Mouse (Mus musculus) thymus, adult 2 months (tissue): Measurements from ENCODE around the gene Atraid.

ENCODE experiments used
- CTCF ChIP-seq: fragments of 200-500 bp; IDR thresholded peaks from 2 replicates; pipeline ENCODE4 v1.5.1; 2012; ENCODE audit warnings: mild to moderate bottlenecking, control low read depth, low read length, moderate library complexity, borderline replicate concordance; ENCODE audit not compliant: control insufficient read depth, poor library complexity, insufficient read depth; ENCODE audit errors: extremely low read depth
- POLR2A ChIP-seq: fragments of 200-500 bp; IDR thresholded peaks from 2 replicates; pipeline ENCODE4 v1.6.1; 2012; ENCODE audit warnings: mild to moderate bottlenecking, low read length, control low read depth, moderate library complexity; ENCODE audit not compliant: control insufficient read depth, poor library complexity, insufficient read depth; ENCODE audit errors: extremely low read depth

DNA sequence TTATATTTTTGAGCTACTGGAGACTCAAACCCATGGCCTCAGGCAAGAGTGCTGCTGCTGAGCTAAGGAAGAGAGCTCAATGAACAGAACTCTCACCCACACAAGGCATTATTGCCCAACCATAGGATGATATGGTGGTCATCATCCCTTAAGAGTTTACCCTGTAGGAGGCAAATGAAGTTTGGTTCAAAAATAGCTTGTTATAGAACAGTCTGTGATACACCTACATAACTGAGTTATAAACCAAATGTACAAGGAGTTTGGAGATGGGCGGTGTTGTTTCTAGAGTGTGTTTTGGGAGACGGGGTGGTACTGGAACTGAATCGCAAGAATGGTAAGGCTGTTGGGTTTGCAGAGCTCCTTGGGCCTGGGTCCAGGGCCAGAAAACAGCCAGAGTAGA is 21.7 kb downstream of the Atraid start:
- TF ChIP-seq POLR2A (no peak), CTCF (no peak)
